Mouse (Mus musculus) left cerebral cortex, postnatal 25 days (tissue): ENCODE data around the gene Rdh5. TPM values are rescaled to one million over a fixed set of nuclear protein-coding genes. Genes with fewer than 3 reads are reported as not detected.

Experiments used
- DNase-seq, 2 experiments: peaks; one replicate each; pipeline ENCODE4 v3.0.0; 2022; ENCODE audit warnings: low spot score in 2 of 2, mixed read lengths in 1 of 2
- intact Hi-C: fragments of 180-260 bp; cut with DNase I; formaldehyde crosslinking; loops from one replicate; pipeline ENCODE4 v1.15.1; 2025
- total RNA-seq, 2 experiments: library from RNA; stranded (reverse); gene quantifications; 2 replicates each; pipeline ENCODE4 v1.2.3; 2021

The Rdh5 gene
- total RNA-seq, 2 experiments from 2014 or later: 6.0 to 8.2 TPM

DNA sequence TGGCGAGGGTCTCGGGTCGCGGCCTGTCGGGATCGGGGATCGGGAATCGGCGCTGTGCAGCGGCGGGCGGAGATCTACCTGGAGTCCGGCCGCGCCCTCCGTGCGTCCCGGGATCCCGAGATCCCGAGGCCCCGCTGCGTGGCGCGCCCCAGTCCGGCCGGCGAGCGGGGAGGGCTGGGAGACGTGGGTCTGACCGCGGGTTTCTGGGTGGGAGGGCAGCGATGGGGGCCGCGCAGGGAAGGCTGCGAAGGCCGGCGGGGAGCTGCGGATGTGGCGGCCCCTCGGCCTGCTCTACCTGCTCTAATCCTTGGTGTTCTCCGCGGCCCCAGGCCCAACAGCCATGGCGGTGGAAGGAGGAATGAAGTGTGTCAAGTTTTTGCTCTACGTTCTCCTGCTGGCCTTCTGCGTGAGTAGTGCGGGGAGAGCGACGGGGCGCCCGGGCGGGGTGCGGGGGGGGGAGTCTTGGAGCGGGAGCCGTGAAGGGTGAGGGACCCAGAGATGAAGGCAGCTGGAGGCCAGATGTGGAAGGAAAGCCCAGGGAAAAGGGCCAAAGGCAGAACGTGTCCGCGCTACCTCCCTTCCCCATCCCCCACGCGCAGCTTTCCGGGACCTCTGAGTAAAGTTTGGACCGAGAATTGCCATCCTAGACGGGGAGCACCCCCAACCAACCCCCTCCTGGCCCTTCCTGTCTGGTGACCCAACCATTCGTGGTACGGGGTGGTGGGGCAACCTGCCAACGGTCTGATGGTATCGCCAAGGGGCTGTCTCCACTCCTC, 12.4 kb downstream of the Rdh5 start:
- DNase-seq: peak in 1 of 2 experiments; percentile 44
- intact Hi-C loops: no loop called here

DNA sequence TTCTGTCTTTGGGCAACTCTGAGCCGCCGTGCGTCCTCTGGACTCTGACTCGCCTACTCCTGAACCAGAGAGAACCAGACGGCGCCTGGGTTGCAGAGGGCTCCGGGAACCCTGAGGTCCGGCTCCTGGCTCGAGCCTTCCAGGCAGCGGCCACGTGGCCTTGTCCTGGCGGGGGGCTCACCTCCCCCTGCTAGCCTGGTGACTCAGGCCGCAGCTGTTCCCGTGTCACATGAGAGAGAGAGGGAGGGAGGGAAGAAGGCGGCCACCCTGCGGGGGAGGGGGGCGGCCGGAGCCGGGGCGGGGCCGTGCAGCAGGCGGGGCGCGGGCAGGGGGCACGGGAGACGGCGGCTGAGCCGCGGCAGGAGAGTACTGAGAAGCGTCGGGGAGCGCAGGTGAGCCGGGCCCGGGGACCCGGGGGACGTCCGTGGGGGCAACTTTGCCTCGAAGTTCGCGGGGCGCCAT, 13.1 kb downstream of the Rdh5 start:
- DNase-seq: peak; percentile 58 to 75
- intact Hi-C loops: no loop called here

DNA sequence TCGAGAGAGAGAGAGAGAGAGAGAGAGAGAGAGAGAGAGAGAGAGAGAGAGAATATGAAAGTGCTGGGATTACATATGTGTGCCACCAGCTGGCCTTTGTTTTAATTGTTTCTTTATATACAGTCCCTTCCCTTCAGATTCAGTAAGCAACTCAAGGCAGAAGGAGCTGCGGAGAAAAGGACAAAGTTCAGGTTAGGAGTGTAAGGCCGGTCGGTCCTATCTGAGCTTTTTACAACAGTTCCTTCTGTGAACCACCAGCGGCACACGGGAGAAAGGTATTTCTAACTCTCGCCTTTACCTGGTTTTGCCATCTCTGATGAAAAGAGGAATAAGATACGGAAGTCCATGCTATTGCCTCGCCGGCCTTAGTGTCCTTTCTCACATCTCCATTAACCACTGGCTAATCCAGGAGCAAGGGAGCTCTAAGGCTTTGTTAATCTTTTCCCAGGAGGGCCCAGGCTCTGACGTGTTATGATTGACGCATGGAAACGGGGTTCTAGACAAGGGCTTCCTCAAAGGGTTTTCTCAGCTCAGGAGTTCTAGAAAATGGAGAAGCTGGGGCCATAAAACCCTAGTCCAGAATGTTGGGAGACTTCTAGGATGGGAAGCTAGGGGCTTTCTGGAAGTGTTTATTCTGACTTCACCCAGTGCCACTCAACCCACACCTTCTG, 13.8 kb downstream of the Rdh5 start:
- intact Hi-C loops: no loop called here
- DNase-seq: no peak

DNA sequence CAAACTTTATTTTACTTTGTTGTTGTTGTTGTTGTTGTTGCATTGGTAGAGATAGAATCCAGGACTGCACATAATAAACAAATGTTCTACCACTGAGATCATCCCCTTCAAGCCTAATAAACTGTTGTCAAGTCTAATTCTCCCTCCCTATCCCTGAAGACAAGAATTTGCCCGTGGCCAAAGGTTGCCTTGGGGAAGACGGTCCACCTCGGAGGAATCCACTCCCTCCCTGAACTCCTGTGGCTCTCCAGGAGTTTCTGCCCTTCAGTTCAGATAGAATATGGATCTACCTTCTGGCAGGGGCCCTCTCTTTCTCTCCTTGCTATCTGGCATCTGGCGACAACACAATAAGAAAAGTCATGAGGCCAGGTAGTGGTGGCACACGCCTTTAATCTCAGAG, 17.9 kb downstream of the Rdh5 start:
- intact Hi-C loops: no loop called here
- no peak for DNase-seq

DNA sequence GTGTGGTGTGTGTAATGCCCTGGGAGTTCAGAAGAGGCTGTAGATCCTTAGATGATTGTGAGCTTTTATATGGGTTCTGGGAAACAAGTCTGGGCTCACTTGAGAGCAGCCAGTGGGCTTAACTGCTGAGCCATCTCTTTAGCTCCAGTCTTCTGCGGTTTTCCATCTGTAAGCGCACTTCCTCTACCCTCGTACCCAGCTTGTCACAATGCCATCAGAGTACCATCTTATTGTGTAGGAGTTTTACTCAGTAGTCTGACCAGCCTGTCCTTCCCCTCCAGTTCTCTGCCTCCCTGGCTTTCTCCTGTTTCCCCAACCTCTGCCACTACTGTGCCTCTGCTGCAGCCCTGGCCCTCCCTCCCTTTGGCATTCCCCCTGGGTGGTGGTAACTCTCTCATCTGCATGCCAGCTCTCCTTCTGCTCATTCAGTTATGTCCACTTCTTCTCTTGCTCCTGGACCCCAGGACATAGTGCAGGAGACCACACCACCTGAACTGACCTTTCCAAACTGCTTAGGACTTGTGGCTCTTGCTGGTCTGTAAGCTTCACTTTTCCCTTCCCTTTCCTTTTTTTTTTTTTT, 20.2 kb downstream of the Rdh5 start:
- intact Hi-C loops: no loop called here

DNA sequence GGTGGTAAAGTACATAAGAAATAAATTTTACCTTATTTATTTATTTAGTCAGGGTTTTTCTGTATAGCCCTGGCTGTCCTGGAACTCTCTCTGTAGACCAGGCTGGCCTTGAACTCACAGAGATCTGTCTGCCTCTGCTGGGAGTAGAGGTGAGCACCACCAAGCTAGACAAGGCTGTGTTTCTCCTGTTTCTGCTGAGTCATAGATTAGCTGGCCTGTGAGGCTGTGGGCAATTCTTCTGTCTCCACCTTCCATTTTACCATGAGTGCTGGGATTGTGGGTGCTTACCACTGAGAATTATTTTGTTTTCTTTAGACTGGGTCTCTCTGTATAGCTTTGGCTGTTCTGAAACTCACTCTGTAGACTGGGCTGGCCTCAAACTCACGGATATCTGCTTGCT, 21.3 kb downstream of the Rdh5 start:
- intact Hi-C loops: no loop called here

More for the DNA sequence above, 20.2 kb downstream of the Rdh5 start:
- DNase-seq: no peak

DNA sequence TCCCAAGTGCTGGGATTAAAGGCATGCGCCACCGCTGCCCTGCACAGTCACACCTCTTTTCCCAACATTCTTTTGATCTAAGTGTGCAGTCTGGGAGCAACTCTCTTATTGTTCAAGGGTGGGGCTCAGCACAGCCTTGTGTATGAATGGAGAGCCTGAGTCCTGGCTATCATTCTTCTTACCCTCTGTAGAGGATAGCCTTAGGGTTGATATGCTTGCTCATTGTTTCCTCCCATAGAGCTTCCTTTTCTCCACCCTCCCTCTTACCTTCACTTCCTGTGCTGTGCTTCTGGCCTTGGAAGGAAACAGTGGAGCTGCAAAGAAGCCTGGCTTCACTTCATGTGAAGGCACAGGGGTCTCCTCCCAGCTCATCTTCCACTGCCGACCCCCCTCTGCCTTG, 22.0 kb downstream of the Rdh5 start, which contains the start of gene Cd63:
Gene Cd63 (plus strand): TSS at position 292 of the 400 bp plus-strand sequence.
- intact Hi-C loops: no loop called here
- DNase-seq: no peak

More for the DNA sequence above, 21.3 kb downstream of the Rdh5 start:
- no peak for DNase-seq

DNA sequence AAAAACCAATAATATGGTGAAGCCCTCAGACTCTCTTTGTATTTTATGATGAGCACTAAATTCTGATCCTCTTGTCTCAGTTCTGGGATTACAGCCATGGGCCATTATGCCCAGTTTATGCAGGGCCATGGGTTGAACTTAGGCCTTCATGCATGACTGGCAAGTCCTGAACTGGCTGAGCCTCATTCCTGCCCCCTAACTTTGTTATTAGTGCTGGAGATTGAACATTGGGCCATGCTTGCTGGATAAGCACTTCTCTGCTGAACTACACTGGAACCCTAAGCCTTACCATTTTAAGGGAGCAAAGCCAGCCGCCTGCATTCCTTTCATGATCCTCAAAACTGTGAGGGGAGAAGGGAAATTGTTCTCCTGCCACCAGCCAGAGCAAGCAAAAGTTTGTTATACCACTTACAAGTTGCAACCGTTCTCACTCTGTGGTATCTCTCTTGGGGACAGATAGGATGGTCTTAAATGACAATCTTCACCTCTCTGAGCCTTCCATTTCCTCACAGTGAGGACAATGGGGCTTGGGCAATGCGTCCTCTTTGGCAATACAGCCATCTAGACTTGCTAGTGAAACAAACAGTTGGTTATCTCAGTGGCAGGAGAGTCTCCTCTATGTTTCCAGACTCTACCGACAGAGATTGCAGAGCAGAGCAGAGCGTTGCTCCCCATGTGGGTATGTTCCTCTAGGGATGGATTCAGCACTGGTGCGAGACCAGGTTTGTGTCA, 22.8 kb downstream of the Rdh5 start:
- intact Hi-C loops: loop anchor here (5.0 kb wide), 1 partner anchor 168 kb away; no protein-coding TSS in a partner anchor
- DNase-seq: no peak

DNA sequence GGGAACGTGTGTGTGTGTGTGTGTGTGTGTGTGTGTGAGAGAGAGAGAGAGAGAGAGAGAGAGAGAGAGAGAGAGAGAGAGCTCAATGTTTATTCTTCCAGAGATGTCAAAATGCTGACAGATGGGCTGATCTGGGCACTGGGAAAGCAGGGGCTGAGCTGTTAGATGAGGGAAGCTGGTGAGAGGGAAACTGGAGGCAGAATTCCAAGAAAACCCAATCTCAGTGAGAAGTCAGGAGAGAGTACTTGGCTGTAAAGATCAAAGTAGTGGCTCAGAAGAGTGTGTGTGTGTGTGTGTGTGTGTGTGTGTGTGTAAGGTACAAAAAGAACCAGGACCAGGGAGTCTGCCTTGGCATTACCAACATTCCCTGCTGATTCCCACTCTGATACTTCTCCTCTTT, 25.2 kb downstream of the Rdh5 start:
- intact Hi-C loops: loop anchor here (5.0 kb wide), 1 partner anchor 165 kb away; no protein-coding TSS in a partner anchor
- DNase-seq: peak in 1 of 2 experiments; percentile 67

DNA sequence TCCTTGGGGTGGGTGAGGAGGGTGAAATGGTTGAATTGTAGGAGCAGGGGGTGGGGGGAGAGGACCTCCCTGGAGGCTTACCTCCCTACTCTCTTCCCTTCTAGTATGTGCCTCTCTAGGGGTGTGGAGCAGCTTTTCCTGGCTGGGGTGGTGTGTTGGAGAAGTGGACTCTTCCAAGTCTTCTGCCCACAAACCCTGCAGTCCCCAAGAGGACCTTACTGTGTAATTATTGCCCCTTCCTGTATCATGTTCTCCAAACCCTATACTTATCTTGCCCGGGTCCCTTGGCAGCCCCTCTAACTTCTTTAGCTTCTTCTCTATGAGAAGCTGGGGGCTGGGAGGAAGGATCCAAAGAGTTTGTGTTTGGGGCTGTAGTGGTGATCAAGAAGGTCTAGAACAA, 25.9 kb downstream of the Rdh5 start:
- no peak for DNase-seq
- intact Hi-C loops: loop anchor here (5.0 kb wide), 1 partner anchor 165 kb away; no protein-coding TSS in a partner anchor

DNA sequence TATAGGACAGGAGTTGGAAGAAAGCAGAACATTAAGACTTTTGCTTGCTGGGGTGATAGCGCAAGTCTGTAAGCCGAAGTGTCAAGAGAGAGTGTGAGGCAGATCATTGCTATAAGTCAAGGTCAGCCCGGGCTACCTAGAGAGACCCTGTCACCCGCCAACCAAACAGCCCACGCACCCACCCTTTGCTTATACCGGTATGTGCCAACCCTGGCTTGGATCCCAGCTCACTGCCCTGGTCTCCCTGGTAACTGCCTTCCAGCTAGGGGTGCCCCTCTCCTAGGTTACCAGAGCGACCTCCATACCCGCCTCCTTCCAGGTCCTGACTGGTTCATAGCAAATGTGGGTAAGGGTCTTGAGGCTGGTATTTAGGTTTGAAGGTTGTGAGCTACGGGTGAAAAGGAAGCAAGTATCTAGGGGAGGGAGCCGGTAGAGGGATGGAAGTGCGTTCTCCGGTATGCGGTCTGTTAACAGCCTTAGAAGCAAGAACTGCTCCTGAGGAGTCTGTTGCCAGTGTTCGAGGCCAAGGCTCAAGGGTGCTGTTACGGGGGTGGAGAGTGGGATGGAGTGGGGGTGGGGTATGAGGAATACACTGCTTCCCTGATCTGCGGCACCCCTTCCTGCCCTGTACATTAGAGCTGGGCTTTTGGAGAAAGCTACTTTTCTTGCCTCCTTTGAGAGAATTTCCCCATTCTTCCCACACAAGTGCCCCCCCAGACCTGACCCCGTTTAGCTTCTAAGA, 26.6 kb downstream of the Rdh5 start:
- DNase-seq: peak in 1 of 2 experiments; percentile 44
- intact Hi-C loops: loop anchor here (1.0 to 5.0 kb wide), 2 partner anchors 51 to 164 kb away; no protein-coding TSS in a partner anchor

DNA sequence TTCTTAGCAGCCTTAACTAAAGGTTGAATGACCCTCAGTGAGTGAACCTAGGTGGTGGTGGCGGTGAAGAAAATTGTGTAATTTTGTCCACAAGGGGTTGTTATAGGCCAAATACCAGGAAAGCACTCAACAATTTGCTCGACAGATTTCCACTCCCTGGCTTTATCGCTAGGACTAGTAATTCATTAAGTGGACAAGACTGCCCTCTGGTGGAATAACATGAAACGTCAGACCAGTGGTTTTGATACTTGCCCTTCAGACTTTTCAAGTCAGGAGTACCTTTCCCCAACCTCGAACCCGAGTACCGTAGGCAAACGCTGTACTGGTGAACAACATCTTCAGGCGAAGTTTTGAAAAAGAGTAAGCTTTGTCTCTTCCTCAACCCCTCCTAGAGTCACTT, 27.3 kb downstream of the Rdh5 start:
- intact Hi-C loops: loop anchor here (1.0 to 5.0 kb wide), 2 partner anchors 50 to 163 kb away; no protein-coding TSS in a partner anchor
- peak; percentile 83 to 90 for DNase-seq

DNA sequence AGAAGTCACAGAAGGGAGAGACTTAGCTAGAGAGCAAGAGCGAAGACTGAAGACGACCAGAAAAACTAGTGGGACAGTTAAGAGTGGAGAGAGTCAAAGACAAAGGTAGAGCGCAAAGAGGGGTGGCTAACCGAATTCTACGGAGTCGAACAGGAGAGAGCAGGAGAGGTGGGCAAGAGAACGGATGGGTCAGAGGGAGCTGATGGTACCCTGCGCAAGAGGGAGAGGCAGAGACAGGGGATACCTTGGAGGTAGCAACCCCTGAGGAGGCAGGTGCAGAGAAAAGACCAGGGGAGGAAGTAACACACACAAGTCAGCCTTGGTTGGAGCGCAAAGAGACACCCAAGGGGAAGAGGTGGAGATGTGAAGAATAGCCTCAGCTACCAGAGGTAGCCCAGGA, 30.4 kb downstream of the Rdh5 start:
- no peak for DNase-seq
- intact Hi-C loops: no loop called here

DNA sequence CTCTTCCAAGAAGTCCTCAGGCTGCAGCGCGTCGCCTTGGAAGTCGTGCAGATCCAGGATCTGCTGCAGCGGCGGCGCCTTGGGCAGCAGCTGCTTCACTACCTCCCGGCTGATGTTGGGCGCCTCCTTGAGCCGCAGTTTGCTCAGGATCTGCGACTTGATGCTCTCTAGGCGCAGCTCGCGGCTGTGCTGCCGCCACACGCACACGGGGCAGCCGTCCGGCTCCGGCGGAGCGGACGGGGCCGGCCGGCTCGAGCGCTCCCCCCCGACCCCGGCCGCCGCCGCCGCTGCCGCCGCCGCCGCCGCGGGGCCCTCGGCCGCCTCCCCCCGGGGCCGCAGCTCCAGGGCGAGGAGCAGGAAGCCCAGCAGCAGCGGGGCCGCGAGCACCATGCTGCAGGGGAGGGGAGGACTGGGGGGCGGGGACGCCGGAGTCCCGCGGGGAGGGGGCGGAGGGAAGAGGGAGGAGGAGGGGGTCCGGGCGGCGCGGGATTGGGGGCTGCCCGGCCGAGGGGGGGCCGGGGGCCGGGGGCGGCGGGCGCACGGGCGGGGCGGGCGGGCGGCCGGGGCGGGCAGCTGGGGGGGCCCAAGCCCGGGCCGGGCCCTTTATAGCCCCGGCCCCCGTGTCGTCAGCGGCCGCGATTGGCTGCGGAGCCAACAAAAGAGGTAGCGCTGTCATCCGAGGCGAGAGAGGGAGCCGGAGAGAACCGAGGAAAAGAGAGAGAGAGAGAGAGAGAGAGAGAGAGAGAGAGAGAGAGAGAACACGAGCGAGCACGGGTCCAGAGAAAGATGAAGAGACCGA, 31.2 kb downstream of the Rdh5 start, which contains the start of gene Gdf11:
Gene Gdf11 (minus strand): TSS at position 423 of the 799 bp plus-strand sequence.
- peak in 1 of 2 experiments; percentile 49 for DNase-seq
- intact Hi-C loops: no loop called here

DNA sequence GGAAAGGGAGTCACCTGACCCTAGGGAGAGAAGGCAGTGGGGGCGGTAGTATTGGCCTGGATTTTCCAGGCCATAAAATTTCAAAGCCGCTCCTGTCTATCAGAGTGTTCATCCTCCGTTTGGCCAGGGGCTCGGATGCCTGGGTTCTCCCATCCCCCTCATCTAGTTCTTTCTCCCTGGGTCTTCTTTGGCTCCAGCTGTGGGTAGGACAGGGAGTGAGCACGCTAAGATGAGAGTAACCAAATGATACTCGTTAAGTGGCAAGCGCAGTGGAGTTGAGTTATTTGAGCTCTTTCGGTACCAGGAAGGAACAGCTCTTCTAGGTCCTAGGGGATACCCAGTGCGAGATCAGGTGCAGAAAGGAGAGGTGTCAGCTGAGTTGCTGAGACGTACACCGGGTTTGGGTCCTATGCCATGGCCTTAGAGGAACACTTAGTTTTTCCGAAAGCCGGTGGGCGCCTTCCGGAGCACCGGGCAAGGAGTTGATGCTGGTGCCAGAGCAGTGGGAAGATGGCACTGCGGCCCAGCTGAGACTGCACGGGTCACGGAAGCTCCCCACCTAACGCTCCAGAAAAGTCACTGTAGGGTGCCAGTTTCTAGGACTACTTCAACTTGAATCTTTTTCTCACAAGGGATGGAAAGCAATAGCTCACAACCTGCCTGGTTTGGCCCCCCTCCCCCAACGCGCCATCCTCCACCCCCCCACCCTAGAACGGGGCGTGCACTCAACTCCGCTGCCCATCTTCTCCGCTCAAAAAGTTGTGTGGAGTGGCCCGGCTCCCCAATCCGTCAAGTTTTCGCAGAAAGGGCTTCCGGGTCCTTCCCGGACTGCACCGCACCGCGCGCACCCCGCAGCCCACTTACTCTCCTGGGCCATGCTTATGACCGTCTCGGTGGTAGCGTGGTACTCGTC, 32.0 kb downstream of the Rdh5 start:
- intact Hi-C loops: no loop called here
- no peak for DNase-seq

DNA sequence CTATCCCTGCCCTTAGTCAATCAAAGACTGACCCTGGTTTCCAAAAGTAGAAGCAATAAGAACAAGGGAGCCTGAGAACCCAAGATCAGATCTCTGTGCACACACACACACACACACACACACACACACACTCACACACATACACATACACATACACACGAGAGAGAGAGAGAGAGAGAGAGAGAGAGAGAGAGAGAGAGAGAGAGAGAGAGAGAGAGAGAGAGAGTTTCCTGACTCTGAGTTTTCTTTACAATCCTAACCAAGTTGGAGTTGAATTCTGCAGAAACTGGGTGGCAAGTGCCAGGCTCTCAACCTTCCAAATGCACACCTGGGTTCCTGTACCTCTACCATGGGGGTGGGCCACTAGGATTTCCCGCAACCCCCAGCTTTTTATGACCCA, 32.8 kb downstream of the Rdh5 start:
- intact Hi-C loops: no loop called here
- DNase-seq: no peak
